Mouse (Mus musculus): Measurements from ENCODE around the gene Naa80. TPM values are rescaled to one million over a fixed set of nuclear protein-coding genes. Genes with fewer than 3 reads are reported as not detected.
A peak's percentile ranks its signal among the peaks of the same experiment; 100 is the strongest.

Gene Naa80
- polyA plus RNA-seq, 1 experiment from 2014 or later, result 14.7 TPM

GRCm38 (mm10) chr9:107628721-107629410, 50.2 kb downstream of the Naa80 start:
- Histone ChIP-seq H3K9ac (replicated peaks) (peak overlapping the region; percentile 62), H3K4me3 (peak overlapping the region; percentile 10; the same call in 1 of the 2 replicates), H3K9me3 (no peaks in the 10 kb centered on the region), H3K27me3 (no peaks in the 10 kb centered on the region), H3K4me1 (peaks cover 89% of the 10 kb centered on the region), H3K36me3 (peaks cover 19% of the 10 kb centered on the region; the same call in 1 of the 2 replicates), H3K27ac (replicated peaks) (peak overlapping the region; percentile 99), H3K4me2 (replicated peaks) (peak overlapping the region; percentile 95)
- ATAC-seq (ENCODE audit: low FRiP score, low read depth), result no peak
- WGBS, result 34% methylated on average over 13 of the region's 15 CpGs

- no peak for ATAC-seq (ENCODE audit: low FRiP score, low read depth)
- H3K9ac ChIP-seq (replicated peaks), result peak overlapping the region; percentile 62
- peak overlapping the region; percentile 95 for H3K4me2 ChIP-seq (replicated peaks)
- no peaks in the 10 kb centered on the region for H3K9me3 ChIP-seq
- WGBS, result 21% methylated on average over 4 of the region's 4 CpGs
- no peaks in the 10 kb centered on the region for H3K27me3 ChIP-seq
- peak overlapping the region; percentile 6; the same call in 1 of the 2 replicates for H3K4me3 ChIP-seq
- peaks cover 15% of the 10 kb centered on the region; the same call in 1 of the 2 replicates for H3K36me3 ChIP-seq
- peak overlapping the region; percentile 99 for H3K27ac ChIP-seq (replicated peaks)
- H3K4me1 ChIP-seq, result peaks cover 92% of the 10 kb centered on the region
Observed at GRCm38 (mm10) chr9:107629411-107629730, 50.7 kb downstream of the Naa80 start.

GRCm38 (mm10) chr9:107629901-107630425, 51.3 kb downstream of the Naa80 start:
- Histone ChIP-seq H3K9me3 (no peaks in the 10 kb centered on the region), H3K9ac (replicated peaks) (peak overlapping the region; percentile 68), H3K27ac (replicated peaks) (peak overlapping the region; percentile 99), H3K36me3 (peaks cover 9% of the 10 kb centered on the region; the same call in 1 of the 2 replicates), H3K4me2 (replicated peaks) (peak overlapping the region; percentile 95), H3K4me3 (peak overlapping the region; percentile 33), H3K4me1 (peaks cover 88% of the 10 kb centered on the region), H3K27me3 (no peaks in the 10 kb centered on the region)
- 6% methylated on average over 14 of the region's 14 CpGs for WGBS
- ATAC-seq (ENCODE audit: low FRiP score, low read depth), result peak; percentile 14

- Histone ChIP-seq H3K4me3 (peak overlapping the region; percentile 33), H3K27me3 (no peaks in the 10 kb centered on the region), H3K9ac (replicated peaks) (peak overlapping the region; percentile 68), H3K4me1 (peaks cover 84% of the 10 kb centered on the region), H3K9me3 (no peaks in the 10 kb centered on the region), H3K36me3 (0 out of 2 replicates have a peak, but pooled peaks cover 3% of the 10 kb centered on the region), H3K27ac (replicated peaks) (peak overlapping the region; percentile 99), H3K4me2 (replicated peaks) (peak overlapping the region; percentile 95)
- ATAC-seq (ENCODE audit: low FRiP score, low read depth), result peak; percentile 55
- 2% methylated on average over 4 of the region's 4 CpGs for WGBS
Observed at GRCm38 (mm10) chr9:107630576-107630975, 51.9 kb downstream of the Naa80 start.

GRCm38 (mm10) chr9:107631311-107631826, 52.7 kb downstream of the Naa80 start:
- H3K36me3 ChIP-seq, result 0 out of 2 replicates have a peak, but pooled peaks cover 3% of the 10 kb centered on the region
- no peaks in the 10 kb centered on the region for H3K27me3 ChIP-seq
- H3K27ac ChIP-seq (replicated peaks), result peak overlapping the region; percentile 99
- peak overlapping the region; percentile 95; the same call in 1 of the 2 replicates for H3K9ac ChIP-seq (replicated peaks)
- peaks cover 84% of the 10 kb centered on the region for H3K4me1 ChIP-seq
- H3K9me3 ChIP-seq, result no peaks in the 10 kb centered on the region
- 28% methylated on average over 9 of the region's 9 CpGs for WGBS
- peak overlapping the region; percentile 81 for H3K4me3 ChIP-seq
- ATAC-seq (ENCODE audit: low FRiP score, low read depth), result no peak
- peak overlapping the region; percentile 95 for H3K4me2 ChIP-seq (replicated peaks)

- Histone ChIP-seq H3K36me3 (0 out of 2 replicates have a peak, but pooled peaks cover 3% of the 10 kb centered on the region), H3K9me3 (no peaks in the 10 kb centered on the region), H3K4me2 (replicated peaks) (peak overlapping the region; percentile 95), H3K27me3 (no peaks in the 10 kb centered on the region), H3K27ac (replicated peaks) (peak overlapping the region; percentile 99), H3K4me1 (peaks cover 84% of the 10 kb centered on the region), H3K9ac (replicated peaks) (peak overlapping the region; percentile 95), H3K4me3 (peak overlapping the region; percentile 81)
- ATAC-seq (ENCODE audit: low FRiP score, low read depth), result no peak
- WGBS, result 63% methylated on average over 8 of the region's 8 CpGs
Observed at GRCm38 (mm10) chr9:107631861-107632260, 53.2 kb downstream of the Naa80 start.

- 25% methylated on average over 6 of the region's 6 CpGs for WGBS
- ATAC-seq (ENCODE audit: low FRiP score, low read depth), result no peak
- Histone ChIP-seq H3K27me3 (no peaks in the 10 kb centered on the region), H3K4me1 (peaks cover 84% of the 10 kb centered on the region), H3K4me3 (peak overlapping the region; percentile 81), H3K9ac (replicated peaks) (peak overlapping the region; percentile 95), H3K4me2 (replicated peaks) (peak overlapping the region; percentile 95), H3K9me3 (no peaks in the 10 kb centered on the region), H3K36me3 (0 out of 2 replicates have a peak, but pooled peaks cover 3% of the 10 kb centered on the region), H3K27ac (replicated peaks) (peak overlapping the region; percentile 99)
Observed at GRCm38 (mm10) chr9:107632478-107632877, 53.8 kb downstream of the Naa80 start.

- H3K9ac ChIP-seq (replicated peaks), result peak overlapping the region; percentile 95
- no peak for ATAC-seq (ENCODE audit: low FRiP score, low read depth)
- H3K9me3 ChIP-seq, result no peaks in the 10 kb centered on the region
- under 1% methylated on average over 33 of the region's 33 CpGs for whole genome bisulfite sequencing
- no peaks in the 10 kb centered on the region for H3K27me3 ChIP-seq
- H3K4me2 ChIP-seq (replicated peaks), result peak overlapping the region; percentile 95
- H3K27ac ChIP-seq (replicated peaks), result peak overlapping the region; percentile 99
- peak overlapping the region; percentile 81 for H3K4me3 ChIP-seq
- H3K36me3 ChIP-seq, result 0 out of 2 replicates have a peak, but pooled peaks cover 3% of the 10 kb centered on the region
- peaks cover 82% of the 10 kb centered on the region for H3K4me1 ChIP-seq
Observed at GRCm38 (mm10) chr9:107633091-107633660, 54.5 kb downstream of the Naa80 start.

Other genes starting within 250 kb of the Naa80 start
- 13.3 and 14.9 TPM in 2 replicates for gene Hemk1, start 240.5 kb upstream of the Naa80 start, polyA plus RNA-seq (2016; fragmentation: Nextera tagmentation; extraction: Ambion mirVana)
- 3.1 and 4.2 TPM in 2 replicates for gene 6430571L13Rik, start 238.3 kb upstream of the Naa80 start, polyA plus RNA-seq (2016; fragmentation: Nextera tagmentation; extraction: Ambion mirVana)
- 3.7 and 4.1 TPM in 2 replicates for gene Cacna2d2, start 179.3 kb upstream of the Naa80 start, polyA plus RNA-seq (2016; fragmentation: Nextera tagmentation; extraction: Ambion mirVana)
- gene Tmem115, start 44.9 kb upstream of the Naa80 start, polyA plus RNA-seq (2016; fragmentation: Nextera tagmentation; extraction: Ambion mirVana), result 43.6 TPM in 2 replicates
- 19.3 and 19.4 TPM in 2 replicates for gene Cyb561d2, start 36.7 kb upstream of the Naa80 start, polyA plus RNA-seq (2016; fragmentation: Nextera tagmentation; extraction: Ambion mirVana)
- gene Nprl2, start 36.7 kb upstream of the Naa80 start, polyA plus RNA-seq (2016; fragmentation: Nextera tagmentation; extraction: Ambion mirVana), result 48.1 and 48.4 TPM in 2 replicates
- 1.1 and 2.6 TPM in 2 replicates for gene Zmynd10, start 31.6 kb upstream of the Naa80 start, polyA plus RNA-seq (2016; fragmentation: Nextera tagmentation; extraction: Ambion mirVana)
- 43.6 and 48.9 TPM in 2 replicates for gene Rassf1, start 27.3 kb upstream of the Naa80 start, polyA plus RNA-seq (2016; fragmentation: Nextera tagmentation; extraction: Ambion mirVana)
- gene Tusc2, start 15.6 kb upstream of the Naa80 start, polyA plus RNA-seq (2016; fragmentation: Nextera tagmentation; extraction: Ambion mirVana), result 90.1 and 95.0 TPM in 2 replicates
- 112 and 116 TPM in 2 replicates for gene Hyal2, start 10.9 kb upstream of the Naa80 start, polyA plus RNA-seq (2016; fragmentation: Nextera tagmentation; extraction: Ambion mirVana)
- gene Hyal1, start 2.0 kb upstream of the Naa80 start, polyA plus RNA-seq (2016; fragmentation: Nextera tagmentation; extraction: Ambion mirVana), result 9.0 and 10.1 TPM in 2 replicates
- 0.41 and 1.1 TPM in 2 replicates for gene Hyal3, start 1.9 kb downstream of the Naa80 start, polyA plus RNA-seq (2016; fragmentation: Nextera tagmentation; extraction: Ambion mirVana)
- gene Ifrd2, start 8.8 kb downstream of the Naa80 start, polyA plus RNA-seq (2016; fragmentation: Nextera tagmentation; extraction: Ambion mirVana), result 20.1 and 21.1 TPM in 2 replicates
- gene Sema3b, start 30.3 kb downstream of the Naa80 start, polyA plus RNA-seq (2016; fragmentation: Nextera tagmentation; extraction: Ambion mirVana), result 3.2 TPM in 2 replicates
- gene Gnai2, start 56.5 kb downstream of the Naa80 start, polyA plus RNA-seq (2016; fragmentation: Nextera tagmentation; extraction: Ambion mirVana), result 635 and 641 TPM in 2 replicates
- gene Slc38a3, start 90.6 kb downstream of the Naa80 start, polyA plus RNA-seq (2016; fragmentation: Nextera tagmentation; extraction: Ambion mirVana), result 13.9 and 14.8 TPM in 2 replicates
- 1.9 and 2.7 TPM in 2 replicates for gene Gnat1, start 100.8 kb downstream of the Naa80 start, polyA plus RNA-seq (2016; fragmentation: Nextera tagmentation; extraction: Ambion mirVana)
- 30.6 and 33.7 TPM in 2 replicates for gene Sema3f, start 131.6 kb downstream of the Naa80 start, polyA plus RNA-seq (2016; fragmentation: Nextera tagmentation; extraction: Ambion mirVana)
- gene Rbm5, start 192.1 kb downstream of the Naa80 start, polyA plus RNA-seq (2016; fragmentation: Nextera tagmentation; extraction: Ambion mirVana), result 266 and 271 TPM in 2 replicates

Measured in midbrain, embryonic 12.5 days (tissue).